Comparison of ENCODE assay signal across 12 mouse cellular contexts in the genomic region with DNA sequence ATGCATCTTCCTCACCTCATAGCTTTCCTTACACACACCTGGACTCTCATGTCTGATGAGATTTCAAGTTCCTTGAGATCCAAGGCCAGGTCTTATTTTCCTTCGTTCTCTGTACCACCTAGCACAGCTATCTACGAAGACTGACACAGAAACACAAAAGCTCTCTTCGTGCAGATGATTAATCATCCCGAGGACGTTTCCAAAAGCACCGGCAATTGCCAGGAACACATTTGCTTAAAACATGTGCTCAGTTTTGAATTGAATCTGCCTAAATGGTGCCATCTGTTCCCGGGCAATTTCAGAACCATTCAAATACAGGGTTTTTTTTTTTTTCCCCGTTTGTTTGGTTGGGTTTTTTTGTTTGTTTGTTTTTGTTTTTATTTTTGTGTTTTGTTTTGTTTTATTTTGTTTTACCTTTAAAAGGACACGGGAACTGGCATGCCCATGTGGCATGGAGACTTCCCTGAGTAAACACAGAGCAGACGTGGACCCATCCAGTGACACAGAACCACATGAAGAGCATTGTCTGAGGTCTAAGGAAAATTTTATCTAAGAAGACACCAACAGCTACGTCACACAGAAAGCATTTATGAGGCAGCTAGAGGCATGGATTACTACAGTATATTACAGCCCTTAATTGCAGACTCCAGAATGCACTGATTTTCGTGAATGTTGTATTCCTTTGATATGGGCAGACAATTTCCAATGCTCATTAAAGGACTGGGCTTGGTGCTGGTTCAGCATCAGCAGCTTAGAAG.
DNase-seq lines count a peak whose midpoint lies in the region; ATAC-seq and TF ChIP-seq lines count a peak whose summit lies in the region.
"Had no signal": no experiment of that assay in that cellular context is flagged by ENCODE, and none has a peak within 500 bp of the region (broad histone marks: within the 10 kb centered on the region; RNA-seq: fewer than 3 reads in every experiment).

No protein-coding gene starts in this region.

- no peak for DNase-seq in forebrain, embryonic 10.5 days (ENCODE audit: extremely low spot score, low spot score)
- DNase-seq in brain, embryonic 14.5 days (ENCODE audit: low read depth), result peak; percentile 87
- peak; percentile 84 for DNase-seq in forebrain, postnatal 0 days
- peak; percentile 20 to 64 for DNase-seq in left cerebral cortex, adult 9 months (ENCODE audit: low spot score in 2 of 2)
- no peak for DNase-seq in limb, embryonic 10.5 days (ENCODE audit: low spot score)
- no peak for DNase-seq in lung, postnatal 14 days
- DNase-seq: liver, postnatal 0 days; thymus, adult 18-20 months had no signal

- no peak overlapping the region for H3K4me2 ChIP-seq in forebrain, embryonic 15.5 days (replicated peaks)
- H3K4me2 ChIP-seq in forebrain, postnatal 0 days (ENCODE audit: low read depth), result no peak overlapping the region
- H3K4me2 ChIP-seq: embryonic facial prominence, embryonic 12.5 days; heart, embryonic 13.5 days; hindbrain, embryonic 14.5 days had no signal

- no peaks in the 10 kb centered on the region for H3K36me3 ChIP-seq in forebrain, embryonic 15.5 days
- no peaks in the 10 kb centered on the region for H3K36me3 ChIP-seq in forebrain, embryonic 10.5 days (replicated peaks)
- H3K36me3 ChIP-seq in forebrain, postnatal 0 days (ENCODE audit: insufficient read depth), result no peaks in the 10 kb centered on the region
- H3K36me3 ChIP-seq in limb, embryonic 10.5 days, result no peaks in the 10 kb centered on the region
- H3K36me3 ChIP-seq: embryonic facial prominence, embryonic 12.5 days; heart, embryonic 13.5 days had no signal

- H3K27me3 ChIP-seq in forebrain, embryonic 15.5 days, result no peaks in the 10 kb centered on the region
- H3K27me3 ChIP-seq in forebrain, embryonic 10.5 days (ENCODE audit: poor library complexity, severe bottlenecking), result no peaks in the 10 kb centered on the region
- no peaks in the 10 kb centered on the region for H3K27me3 ChIP-seq in forebrain, postnatal 0 days (ENCODE audit: insufficient read depth, low read length)
- H3K27me3 ChIP-seq in limb, embryonic 10.5 days (ENCODE audit: low read depth, poor library complexity, severe bottlenecking), result no peaks in the 10 kb centered on the region
- H3K27me3 ChIP-seq: embryonic facial prominence, embryonic 12.5 days; heart, embryonic 13.5 days had no signal

- H3K4me3 ChIP-seq in forebrain, embryonic 15.5 days, result no peak overlapping the region
- no peak overlapping the region for H3K4me3 ChIP-seq in forebrain, embryonic 10.5 days
- H3K4me3 ChIP-seq in forebrain, postnatal 0 days (ENCODE audit: low read depth, low read length), result no peak overlapping the region
- no peak overlapping the region for H3K4me3 ChIP-seq in limb, embryonic 10.5 days
- H3K4me3 ChIP-seq: embryonic facial prominence, embryonic 12.5 days; heart, embryonic 13.5 days had no signal

- ATAC-seq in forebrain, embryonic 15.5 days (replicated peaks), result peak; percentile 73
- ATAC-seq in forebrain, postnatal 0 days, result peak; percentile 77
- ATAC-seq: liver, postnatal 0 days had no signal

- no peak for TF ChIP-seq POLR2A in brain, embryonic 14.5 days (IDR thresholded peaks at IDR 0.05; ENCODE audit: borderline replicate concordance, extremely low read depth, insufficient read depth, insufficient read length, poor library complexity, severe bottlenecking)

- H3K9me3 ChIP-seq in forebrain, embryonic 15.5 days, result no peaks in the 10 kb centered on the region
- H3K9me3 ChIP-seq in forebrain, embryonic 10.5 days, result no peaks in the 10 kb centered on the region
- no peaks in the 10 kb centered on the region for H3K9me3 ChIP-seq in forebrain, postnatal 0 days (ENCODE audit: low read length)
- no peaks in the 10 kb centered on the region for H3K9me3 ChIP-seq in limb, embryonic 10.5 days (replicated peaks)
- H3K9me3 ChIP-seq: embryonic facial prominence, embryonic 12.5 days; heart, embryonic 13.5 days had no signal

- TF ChIP-seq CTCF in brain, embryonic 14.5 days (IDR thresholded peaks at IDR 0.05; ENCODE audit: borderline replicate concordance, extremely low read depth, insufficient read depth, insufficient read length), result no peak
- TF ChIP-seq CTCF in forebrain, postnatal 0 days (IDR thresholded peaks at IDR 0.05; ENCODE audit: low read depth), result no peak

- H3K9ac ChIP-seq in forebrain, embryonic 15.5 days (replicated peaks), result no peak overlapping the region
- peak overlapping the region; percentile 22; the same call in 1 of the 2 replicates for H3K9ac ChIP-seq in forebrain, postnatal 0 days
- H3K9ac ChIP-seq: embryonic facial prominence, embryonic 12.5 days; heart, embryonic 13.5 days; hindbrain, embryonic 14.5 days; liver, postnatal 0 days had no signal

- 26% methylated on average over 12 of the region's 12 CpGs for WGBS in forebrain, embryonic 15.5 days
- WGBS in forebrain, embryonic 10.5 days, result 88% methylated on average over 12 of the region's 12 CpGs
- WGBS in forebrain, postnatal 0 days, result 23% methylated on average over 12 of the region's 12 CpGs
- WGBS in limb, embryonic 10.5 days, result 64% methylated on average over 12 of the region's 12 CpGs

- peak overlapping the region; percentile 70 for H3K27ac ChIP-seq in forebrain, embryonic 15.5 days (replicated peaks)
- H3K27ac ChIP-seq in forebrain, embryonic 10.5 days, result no peak overlapping the region
- H3K27ac ChIP-seq in forebrain, postnatal 0 days (ENCODE audit: low read depth, low read length), result peak overlapping the region; percentile 69
- no peak overlapping the region for H3K27ac ChIP-seq in limb, embryonic 10.5 days
- H3K27ac ChIP-seq: embryonic facial prominence, embryonic 12.5 days; heart, embryonic 13.5 days; hindbrain, embryonic 14.5 days had no signal

- H3K4me1 ChIP-seq in forebrain, embryonic 15.5 days, result peaks cover 18% of the 10 kb centered on the region
- H3K4me1 ChIP-seq in forebrain, embryonic 10.5 days, result no peaks in the 10 kb centered on the region; the same call in 1 of the 2 replicates
- H3K4me1 ChIP-seq in forebrain, postnatal 0 days (ENCODE audit: insufficient read depth), result peaks cover 5% of the 10 kb centered on the region
- H3K4me1 ChIP-seq in limb, embryonic 10.5 days, result peaks cover 20% of the 10 kb centered on the region

Comparison
In these comparisons a context has a peak if more than half of its experiments do, and no peak if none do; other contexts are left out.
1. H3K27ac ChIP-seq: peak in forebrain, embryonic 15.5 days (single experiment) and forebrain, postnatal 0 days (single experiment); none in forebrain, embryonic 10.5 days (single experiment) and limb, embryonic 10.5 days (single experiment).
2. DNase-seq: peak in brain, embryonic 14.5 days (single experiment), forebrain, postnatal 0 days (single experiment) and left cerebral cortex, adult 9 months (2 of 2); none in forebrain, embryonic 10.5 days (single experiment), limb, embryonic 10.5 days (single experiment) and lung, postnatal 14 days (single experiment).